Mouse (Mus musculus): Measurements from ENCODE around the gene E2f8.
A peak's percentile ranks its signal among the peaks of the same experiment; 100 is the strongest.

Gene E2f8

GRCm38 (mm10) chr7:48891029-48891428 lies 9.6 kb upstream of the E2f8 start:
- no peak for DNase-seq (ENCODE audit: low spot score in 2 of 2)

- DNase-seq (ENCODE audit: low spot score in 2 of 2): no peak
Observed at GRCm38 (mm10) chr7:48888751-48889150, 7.4 kb upstream of the E2f8 start.

- no peak for DNase-seq (ENCODE audit: low spot score in 2 of 2)
Observed at GRCm38 (mm10) chr7:48887973-48888372, 6.6 kb upstream of the E2f8 start.

GRCm38 (mm10) chr7:48884266-48884611 lies 2.8 kb upstream of the E2f8 start:
- DNase-seq (ENCODE audit: low spot score in 2 of 2): no peak

GRCm38 (mm10) chr7:48883525-48884265 lies 2.3 kb upstream of the E2f8 start:
- DNase-seq (ENCODE audit: low spot score in 2 of 2): no peak

- DNase-seq (ENCODE audit: low spot score in 2 of 2): peak; percentile 20 to 53
Observed at GRCm38 (mm10) chr7:48881971-48882609, 694 bp upstream of the E2f8 start.

GRCm38 (mm10) chr7:48880591-48881481 lies 560 bp downstream of the E2f8 start:
- peak; percentile 97 to 98 for DNase-seq (ENCODE audit: low spot score in 2 of 2)

GRCm38 (mm10) chr7:48879574-48879973 lies 1.8 kb downstream of the E2f8 start:
- no peak for DNase-seq (ENCODE audit: low spot score in 2 of 2)

- no peak for DNase-seq (ENCODE audit: low spot score in 2 of 2)
Observed at GRCm38 (mm10) chr7:48877786-48878390, 3.5 kb downstream of the E2f8 start.

- peak; percentile 23 to 48 for DNase-seq (ENCODE audit: low spot score in 2 of 2)
Observed at GRCm38 (mm10) chr7:48876526-48876925, 4.9 kb downstream of the E2f8 start.

GRCm38 (mm10) chr7:48875096-48875495 lies 6.3 kb downstream of the E2f8 start:
- DNase-seq (ENCODE audit: low spot score in 2 of 2): no peak

GRCm38 (mm10) chr7:48871292-48871691 lies 10.1 kb downstream of the E2f8 start:
- DNase-seq (ENCODE audit: low spot score in 2 of 2): no peak

GRCm38 (mm10) chr7:48870579-48871180 lies 10.7 kb downstream of the E2f8 start:
- no peak for DNase-seq (ENCODE audit: low spot score in 2 of 2)

- no peak for DNase-seq (ENCODE audit: low spot score in 2 of 2)
Observed at GRCm38 (mm10) chr7:48870144-48870543, 11.3 kb downstream of the E2f8 start.

- peak; percentile 6 to 11 for DNase-seq (ENCODE audit: low spot score in 2 of 2)
Observed at GRCm38 (mm10) chr7:48867576-48867975, 13.8 kb downstream of the E2f8 start.

GRCm38 (mm10) chr7:48864671-48865458 lies 16.5 kb downstream of the E2f8 start:
- DNase-seq (ENCODE audit: low spot score in 2 of 2): no peak

GRCm38 (mm10) chr7:48864199-48864598 lies 17.2 kb downstream of the E2f8 start:
- no peak for DNase-seq (ENCODE audit: low spot score in 2 of 2)

GRCm38 (mm10) chr7:48861796-48862195 lies 19.6 kb downstream of the E2f8 start:
- DNase-seq (ENCODE audit: low spot score in 2 of 2): no peak

- DNase-seq (ENCODE audit: low spot score in 2 of 2): no peak
Observed at GRCm38 (mm10) chr7:48860948-48861347, 20.4 kb downstream of the E2f8 start.

GRCm38 (mm10) chr7:48859362-48859761 lies 22.0 kb downstream of the E2f8 start:
- no peak for DNase-seq (ENCODE audit: low spot score in 2 of 2)

GRCm38 (mm10) chr7:48858257-48858656 lies 23.1 kb downstream of the E2f8 start:
- no peak for DNase-seq (ENCODE audit: low spot score in 2 of 2)
